9 mouse cellular contexts compared by ENCODE assay signal in the genomic region with DNA sequence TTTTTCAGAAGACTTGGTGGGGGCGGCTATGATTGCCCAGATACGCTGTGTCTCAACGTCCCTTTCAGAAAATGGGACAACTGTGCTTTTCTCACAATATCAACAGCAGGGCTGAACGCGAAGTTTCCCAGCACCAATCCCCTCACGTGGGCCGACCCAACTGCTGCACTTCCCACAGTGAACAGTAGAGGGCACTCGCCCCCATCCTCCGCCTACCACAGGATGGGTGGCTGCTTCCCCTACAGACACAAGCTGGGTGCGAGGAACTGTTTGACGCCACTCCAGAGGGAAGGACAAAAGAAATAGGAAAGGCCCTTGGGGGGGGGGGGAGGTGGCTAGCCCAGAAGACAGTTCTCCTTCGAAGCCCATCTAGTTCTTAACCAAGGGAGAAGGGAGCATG. TPM values are rescaled to one million over a fixed set of nuclear protein-coding genes. Genes with fewer than 3 reads are reported as not detected.
DNase-seq lines count a peak whose midpoint lies in the region; ATAC-seq lines count a peak whose summit lies in the region.
"Had no signal": no experiment of that assay in that cellular context is flagged by ENCODE, and none has a peak within 500 bp of the region (broad histone marks: within the 10 kb centered on the region; RNA-seq: fewer than 3 reads in every experiment).

No protein-coding gene starts in this region.

- no peak overlapping the region for H3K27ac ChIP-seq in embryonic facial prominence, embryonic 13.5 days
- H3K27ac ChIP-seq: limb, embryonic 13.5 days had no signal

- peaks cover 49% of the 10 kb centered on the region for H3K27me3 ChIP-seq in embryonic facial prominence, embryonic 13.5 days

- no peaks in the 10 kb centered on the region for H3K9me3 ChIP-seq in embryonic facial prominence, embryonic 13.5 days
- H3K9me3 ChIP-seq: limb, embryonic 13.5 days had no signal

- H3K9ac ChIP-seq in embryonic facial prominence, embryonic 13.5 days: no peak overlapping the region
- H3K9ac ChIP-seq: limb, embryonic 13.5 days had no signal

- H3K4me3 ChIP-seq in embryonic facial prominence, embryonic 13.5 days: no peak overlapping the region
- H3K4me3 ChIP-seq: limb, embryonic 13.5 days had no signal

- no peak overlapping the region; the same call in 1 of the 2 replicates for H3K4me2 ChIP-seq in embryonic facial prominence, embryonic 13.5 days
- H3K4me2 ChIP-seq: limb, embryonic 13.5 days had no signal

- WGBS in embryonic facial prominence, embryonic 13.5 days: 4% methylated on average over 12 of the region's 12 CpGs

- no peaks in the 10 kb centered on the region for H3K36me3 ChIP-seq in embryonic facial prominence, embryonic 13.5 days
- H3K36me3 ChIP-seq: limb, embryonic 13.5 days had no signal

- peak; percentile 88 for DNase-seq in ES-CJ7 (ENCODE audit: low read depth, low spot score)
- peak; percentile 85 for DNase-seq in adrenal gland, postnatal 36 days
- peak; percentile 67 to 68 for DNase-seq in heart, adult 9 months (ENCODE audit: low spot score in 2 of 2)
- DNase-seq in kidney, postnatal 4 days: peak; percentile 90
- peak; percentile 93 for DNase-seq in lung, postnatal 10 days
- DNase-seq in right cerebral cortex, adult 18-20 months: peak; percentile 87
- peak; percentile 55 for DNase-seq in urinary bladder, postnatal 10 days (ENCODE audit: low spot score)

- peak; percentile 5; the same call in 1 of the 2 replicates for ATAC-seq in embryonic facial prominence, embryonic 13.5 days (ENCODE audit: insufficient number of reproducible peaks, insufficient read depth, low FRiP score, low TSS enrichment, low read depth)

- H3K4me1 ChIP-seq in embryonic facial prominence, embryonic 13.5 days: peaks cover 36% of the 10 kb centered on the region

RNA-seq across cellular contexts. Expression of gene Epop, which starts 2.4 kb away (rescaled TPM):
- 1 to 10 TPM; 4.9 to 5.8 TPM for total RNA-seq in adrenal gland, postnatal 36 days (2021)
- 4.3 and 7.2 TPM in 2 replicates for polyA plus RNA-seq in embryonic facial prominence, embryonic 13.5 days (2015; fragmentation: Nextera tagmentation; extraction: Ambion mirVana)

RNA-seq across cellular contexts. Expression of gene Mllt6, which starts 31.3 kb away (rescaled TPM):
- 10 to 100 TPM; 38.6 to 41.5 TPM for total RNA-seq in adrenal gland, postnatal 36 days (2021)
- 3.1 and 3.3 TPM in 2 replicates for polyA plus RNA-seq in embryonic facial prominence, embryonic 13.5 days (2015; fragmentation: Nextera tagmentation; extraction: Ambion mirVana)

RNA-seq across cellular contexts. Expression of gene Cisd3, which starts 53.7 kb away (rescaled TPM):
- 100 to 1,000 TPM; 187 to 222 TPM for total RNA-seq in adrenal gland, postnatal 36 days (2021)
- 12.5 and 13.4 TPM in 2 replicates for polyA plus RNA-seq in embryonic facial prominence, embryonic 13.5 days (2015; fragmentation: Nextera tagmentation; extraction: Ambion mirVana)

RNA-seq across cellular contexts. Expression of gene Srcin1, which starts 56.0 kb away (rescaled TPM):
- 10 to 100 TPM in 1 of 2 experiments, 1 to 10 TPM in 1; 6.8 to 14.5 TPM for total RNA-seq in adrenal gland, postnatal 36 days (2021)
- polyA plus RNA-seq in embryonic facial prominence, embryonic 13.5 days (2015; fragmentation: Nextera tagmentation; extraction: Ambion mirVana): 0.76 and 1.2 TPM in 2 replicates
